Comparison of ENCODE assay signal across 8 mouse cellular contexts in the genomic region with DNA sequence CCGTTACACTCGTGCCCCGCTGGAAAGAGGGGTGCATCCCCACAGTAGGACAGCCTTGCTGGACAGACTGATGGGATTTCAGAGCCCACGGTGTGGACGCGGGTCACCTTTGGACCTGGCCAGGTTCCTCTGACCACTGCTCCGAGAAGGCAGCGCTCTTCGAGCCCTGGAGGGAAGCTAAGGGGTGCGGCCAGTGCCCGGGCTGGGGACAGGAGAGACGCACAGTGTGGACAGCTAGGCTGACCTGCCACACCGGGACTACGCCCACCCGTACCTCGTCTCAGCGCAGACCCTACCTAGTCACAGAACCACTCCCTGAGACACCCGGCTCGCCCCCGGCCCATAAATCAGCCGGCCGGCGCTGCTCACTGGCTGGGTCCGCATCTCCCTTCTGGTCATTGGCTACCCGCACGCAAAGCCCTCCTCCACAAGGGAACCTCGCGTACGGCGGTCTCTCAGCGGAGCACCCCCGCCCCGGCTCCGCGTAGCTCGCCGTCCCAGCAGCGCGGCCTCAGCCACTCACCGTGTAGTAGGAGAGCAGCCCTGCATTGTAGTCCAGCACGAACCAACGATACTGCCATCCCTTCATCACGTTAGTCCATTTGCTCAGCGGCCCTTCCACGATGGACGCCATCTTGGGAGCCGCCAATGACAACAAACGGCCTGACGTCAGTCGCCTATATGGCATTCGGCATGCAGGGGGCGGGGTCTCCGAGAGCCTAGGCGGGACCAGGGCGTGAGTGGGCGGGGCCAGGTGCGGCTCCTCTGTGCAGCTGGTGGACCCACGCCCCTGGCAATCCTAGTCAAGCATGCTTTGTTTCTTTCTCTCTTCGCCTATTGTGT. TPM values are rescaled to one million over a fixed set of nuclear protein-coding genes. Genes with fewer than 3 reads are reported as not detected.
A peak's percentile ranks its signal among the peaks of the same experiment; 100 is the strongest.
DNase-seq lines count a peak whose midpoint lies in the region; ATAC-seq lines count a peak whose summit lies in the region.

A gene (minus strand): TSS at position 691 of the 843 bp plus-strand sequence.

- H3K9me3 ChIP-seq in hindbrain, embryonic 14.5 days (ENCODE audit: control insufficient read depth, low read length): no peaks in the 10 kb centered on the region

- H3K4me3 ChIP-seq in hindbrain, embryonic 14.5 days (replicated peaks; ENCODE audit: low read length): peak within 1 kb of the TSS; percentile 56

- H3K4me2 ChIP-seq in hindbrain, embryonic 14.5 days (replicated peaks): peak within 1 kb of the TSS; percentile 74

- peak; percentile 97 for DNase-seq in R1 (ENCODE audit: low read depth, low spot score)
- peak; percentile 99 to 100 for DNase-seq in cerebellum, postnatal 25 days
- peak; percentile 97 to 98 for DNase-seq in frontal cortex, postnatal 25 days (ENCODE audit: low spot score in 2 of 2)
- DNase-seq in hindbrain, embryonic 14.5 days (ENCODE audit: low spot score): peak; percentile 98
- DNase-seq in layer of hippocampus, postnatal 36 days: peak; percentile 96 to 97
- peak; percentile 99 for DNase-seq in lung, postnatal 36 days
- DNase-seq in retina, postnatal 1 day: peak; percentile 98
- DNase-seq in urinary bladder, adult 18-20 months (ENCODE audit: low spot score in 2 of 2): peak; percentile 97 to 99

- peak within 1 kb of the TSS; percentile 93 for H3K27ac ChIP-seq in hindbrain, embryonic 14.5 days

- peak; percentile 98 for ATAC-seq in hindbrain, embryonic 14.5 days (ENCODE audit: low FRiP score)

- H3K27me3 ChIP-seq in hindbrain, embryonic 14.5 days (ENCODE audit: control insufficient read depth, insufficient read depth, low read length): no peaks in the 10 kb centered on the region

- H3K36me3 ChIP-seq in hindbrain, embryonic 14.5 days (replicated peaks; ENCODE audit: control insufficient read depth, insufficient read depth): 0 out of 2 replicates have a peak, but pooled peaks cover 9% of the 10 kb centered on the region

- H3K9ac ChIP-seq in hindbrain, embryonic 14.5 days: peak within 1 kb of the TSS; percentile 69

- under 1% methylated on average over 59 of the region's 59 CpGs for WGBS in hindbrain, embryonic 14.5 days

- H3K4me1 ChIP-seq in hindbrain, embryonic 14.5 days (replicated peaks; ENCODE audit: control insufficient read depth, insufficient read depth, low read length): peaks cover 11% of the 10 kb centered on the region

RNA-seq across cellular contexts. Expression of the gene that starts here (rescaled TPM):
- 79.8 and 89.2 TPM in 2 replicates for polyA plus RNA-seq in hindbrain, embryonic 14.5 days (2014; fragmentation: Nextera tagmentation; extraction: Ambion mirVana)
- total RNA-seq in layer of hippocampus, postnatal 36 days (2021): 10 to 100 TPM; 50.6 to 54.0 TPM

Comparison
In these comparisons a context has a peak if more than half of its experiments do, and no peak if none do; other contexts are left out.
1. Peak in every context shown above with its lines: DNase-seq, ATAC-seq, H3K4me3 ChIP-seq and H3K27ac ChIP-seq.